ENCODE assay signal across 20 mouse cellular contexts in the genomic region with DNA sequence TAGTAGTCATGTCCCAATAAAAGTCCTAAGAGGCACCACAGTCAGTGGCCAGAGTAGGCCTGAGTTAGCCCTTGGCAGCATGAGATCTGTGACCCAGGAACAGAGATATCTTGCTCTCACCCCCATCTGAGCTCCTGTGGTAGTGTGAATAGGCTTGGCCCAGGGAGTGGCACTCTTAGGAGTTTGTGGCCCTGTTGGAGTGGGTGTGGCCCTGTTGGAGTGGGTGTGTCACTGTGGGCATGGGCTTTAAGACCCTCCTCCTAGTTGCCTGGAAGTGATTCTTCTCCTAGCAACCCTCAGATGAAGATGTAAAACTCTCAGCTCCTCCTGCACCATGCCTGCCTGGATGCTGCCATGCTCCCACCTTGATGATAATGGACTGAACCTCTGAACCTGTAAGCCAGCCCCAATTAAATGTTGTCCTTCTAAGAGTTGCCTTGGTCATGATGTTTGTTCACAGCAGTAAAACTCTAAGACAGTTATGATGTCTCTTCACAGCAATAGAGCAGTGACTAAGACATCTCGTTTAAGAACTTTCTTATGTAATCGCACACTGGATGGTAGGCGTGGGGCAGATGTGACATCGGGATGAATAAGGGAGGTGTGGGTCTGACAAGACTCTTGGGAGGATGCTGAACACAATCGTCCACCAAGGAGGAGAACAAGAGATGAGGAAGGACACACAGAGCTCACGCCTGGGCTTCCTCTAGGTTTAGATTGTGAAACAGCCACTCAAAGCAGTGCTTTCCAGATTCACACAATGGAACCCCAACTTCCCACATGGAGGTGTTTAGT. TPM values are rescaled to one million over a fixed set of nuclear protein-coding genes. Genes with fewer than 3 reads are reported as not detected.
DNase-seq lines count a peak whose midpoint lies in the region; ATAC-seq and TF ChIP-seq lines count a peak whose summit lies in the region.
"Had no signal": no experiment of that assay in that cellular context is flagged by ENCODE, and none has a peak within 500 bp of the region (broad histone marks: within the 10 kb centered on the region; RNA-seq: fewer than 3 reads in every experiment).

No protein-coding gene starts in this region.

- no peaks in the 10 kb centered on the region for H3K36me3 ChIP-seq in midbrain, embryonic 10.5 days
- H3K36me3 ChIP-seq in midbrain, embryonic 14.5 days (ENCODE audit: control insufficient read depth, insufficient read depth, low read length): no peaks in the 10 kb centered on the region
- H3K36me3 ChIP-seq in ES-Bruce4 (ENCODE audit: control insufficient read depth, insufficient read depth, low read length, poor library complexity, severe bottlenecking) (no peaks in the 10 kb centered on the region), ES-E14 (ENCODE audit: control insufficient read depth, insufficient read depth, low read length, poor library complexity, severe bottlenecking) (no peaks in the 10 kb centered on the region)
- H3K36me3 ChIP-seq in limb, embryonic 10.5 days: no peaks in the 10 kb centered on the region
- no peaks in the 10 kb centered on the region for H3K36me3 ChIP-seq in forebrain, embryonic 10.5 days (replicated peaks)
- H3K36me3 ChIP-seq: neural tube, embryonic 15.5 days had no signal

- TF ChIP-seq CTCF in ES-Bruce4 (IDR thresholded peaks at IDR 0.05; ENCODE audit: low read depth, low read length): no peak

- H3K4me2 ChIP-seq in midbrain, embryonic 14.5 days (ENCODE audit: low read length): no peak overlapping the region
- H3K4me2 ChIP-seq: forebrain, embryonic 13.5 days; liver, embryonic 11.5 days; neural tube, embryonic 15.5 days had no signal

- no peak overlapping the region for H3K9ac ChIP-seq in midbrain, embryonic 14.5 days (replicated peaks; ENCODE audit: low read length)
- H3K9ac ChIP-seq in ES-Bruce4 (ENCODE audit: low read depth, poor library complexity, severe bottlenecking) (no peak overlapping the region), ES-E14 (ENCODE audit: insufficient read depth, low read depth, low read length, poor library complexity, severe bottlenecking) (no peak overlapping the region)
- H3K9ac ChIP-seq: forebrain, embryonic 13.5 days; neural tube, embryonic 15.5 days had no signal

- peak overlapping the region; percentile 55; the same call in 1 of the 2 replicates for H3K27ac ChIP-seq in midbrain, embryonic 10.5 days (replicated peaks)
- H3K27ac ChIP-seq in midbrain, embryonic 14.5 days (replicated peaks; ENCODE audit: low read depth, low read length): no peak overlapping the region
- peak overlapping the region; percentile 83 for H3K27ac ChIP-seq in ES-Bruce4 (ENCODE audit: insufficient read depth, low read length)
- peak overlapping the region; percentile 40; the same call in 1 of the 2 replicates for H3K27ac ChIP-seq in ES-E14 (ENCODE audit: insufficient read depth, low read depth, low read length, poor library complexity, severe bottlenecking)
- peak overlapping the region; percentile 64; the same call in 1 of the 2 replicates for H3K27ac ChIP-seq in limb, embryonic 10.5 days
- H3K27ac ChIP-seq in forebrain, embryonic 10.5 days: no peak overlapping the region
- H3K27ac ChIP-seq: forebrain, embryonic 13.5 days had no signal

- in situ Hi-C loops in ES-E14 (cut with MboI; ENCODE audit: low sequenced_read_pairs in 2 of 2, unreplicated experiment in 2 of 2): no loop called here

- no peaks in the 10 kb centered on the region for H3K9me3 ChIP-seq in midbrain, embryonic 10.5 days (replicated peaks)
- no peaks in the 10 kb centered on the region for H3K9me3 ChIP-seq in midbrain, embryonic 14.5 days (ENCODE audit: control insufficient read depth, low read length)
- no peaks in the 10 kb centered on the region for H3K9me3 ChIP-seq in ES-Bruce4 (replicated peaks; ENCODE audit: control insufficient read depth, insufficient read depth, low read length, poor library complexity, severe bottlenecking)
- no peaks in the 10 kb centered on the region for H3K9me3 ChIP-seq in ES-E14 (ENCODE audit: control insufficient read depth, insufficient read depth, low read depth, low read length)
- H3K9me3 ChIP-seq in limb, embryonic 10.5 days (replicated peaks): no peaks in the 10 kb centered on the region
- H3K9me3 ChIP-seq in forebrain, embryonic 10.5 days: no peaks in the 10 kb centered on the region
- H3K9me3 ChIP-seq: forebrain, embryonic 13.5 days; neural tube, embryonic 15.5 days had no signal

- no peak overlapping the region for H3K4me3 ChIP-seq in midbrain, embryonic 10.5 days
- H3K4me3 ChIP-seq in midbrain, embryonic 14.5 days (replicated peaks; ENCODE audit: low read depth, low read length): no peak overlapping the region
- H3K4me3 ChIP-seq in ES-Bruce4 (ENCODE audit: low read depth, low read length): peak overlapping the region; percentile 34; the same call in 1 of the 2 replicates
- H3K4me3 ChIP-seq in ES-E14 (ENCODE audit: insufficient read depth in 1 of 2, low read depth in 1 of 2, low read length in 2 of 2, poor library complexity in 1 of 2, severe bottlenecking in 1 of 2): no peak overlapping the region
- no peak overlapping the region for H3K4me3 ChIP-seq in limb, embryonic 10.5 days
- H3K4me3 ChIP-seq in forebrain, embryonic 10.5 days: no peak overlapping the region
- H3K4me3 ChIP-seq: forebrain, embryonic 13.5 days; neural tube, embryonic 15.5 days had no signal

- 88% methylated on average over 6 of the region's 6 CpGs for WGBS in midbrain, embryonic 10.5 days
- 92% methylated on average over 6 of the region's 6 CpGs for WGBS in midbrain, embryonic 14.5 days
- 84% methylated on average over 6 of the region's 6 CpGs for WGBS in limb, embryonic 10.5 days
- 86% methylated on average over 6 of the region's 6 CpGs for WGBS in forebrain, embryonic 10.5 days

- no peak for TF ChIP-seq POLR2A in ES-Bruce4 (IDR thresholded peaks at IDR 0.05; ENCODE audit: insufficient read depth, low read length)

- DNase-seq in midbrain, embryonic 10.5 days (ENCODE audit: low spot score): no peak
- DNase-seq in midbrain, embryonic 14.5 days: no peak
- no peak for DNase-seq in ES-E14 (ENCODE audit: low read depth, low spot score)
- DNase-seq in limb, embryonic 10.5 days (ENCODE audit: low spot score): no peak
- no peak for DNase-seq in forebrain, embryonic 10.5 days (ENCODE audit: extremely low spot score, low spot score)
- DNase-seq in adrenal gland, adult (ENCODE audit: inconsistent age in 2 of 2, low spot score in 1 of 2): no peak
- DNase-seq: adrenal gland, adult 2 months; cerebellum, adult 9-10 months; heart, adult 18-20 months; heart, postnatal 36 days; kidney, postnatal 36 days; lung, adult 18-20 months; thymus, postnatal 4 days had no signal

- no peaks in the 10 kb centered on the region for H3K27me3 ChIP-seq in midbrain, embryonic 10.5 days (ENCODE audit: low read depth, poor library complexity, severe bottlenecking)
- no peaks in the 10 kb centered on the region for H3K27me3 ChIP-seq in midbrain, embryonic 14.5 days (ENCODE audit: control insufficient read depth, insufficient read depth, low read length)
- no peaks in the 10 kb centered on the region for H3K27me3 ChIP-seq in ES-Bruce4 (ENCODE audit: control insufficient read depth, insufficient read depth, low read length, poor library complexity, severe bottlenecking)
- H3K27me3 ChIP-seq in limb, embryonic 10.5 days (ENCODE audit: low read depth, poor library complexity, severe bottlenecking): no peaks in the 10 kb centered on the region; the same call in 1 of the 2 replicates
- H3K27me3 ChIP-seq in forebrain, embryonic 10.5 days (ENCODE audit: poor library complexity, severe bottlenecking): no peaks in the 10 kb centered on the region
- H3K27me3 ChIP-seq: forebrain, embryonic 13.5 days; neural tube, embryonic 15.5 days had no signal

- TF ChIP-seq EP300 in ES-Bruce4 (IDR thresholded peaks at IDR 0.05; ENCODE audit: insufficient read depth, low read depth, low read length): no peak

- no peak for ATAC-seq in midbrain, embryonic 14.5 days (ENCODE audit: low FRiP score, low TSS enrichment)
- ATAC-seq: forebrain, embryonic 13.5 days; hindbrain, embryonic 16.5 days; intestine, embryonic 16.5 days had no signal

- peaks cover 46% of the 10 kb centered on the region for H3K4me1 ChIP-seq in midbrain, embryonic 10.5 days
- H3K4me1 ChIP-seq in midbrain, embryonic 14.5 days (ENCODE audit: control insufficient read depth, insufficient read depth, low read length): peaks cover 23% of the 10 kb centered on the region
- H3K4me1 ChIP-seq in ES-Bruce4 (ENCODE audit: control insufficient read depth, insufficient read depth, low read length): peaks cover 16% of the 10 kb centered on the region
- peaks cover 9 to 44% of the 10 kb centered on the region in 2 experiments; a peak in 3 of 4 replicates for H3K4me1 ChIP-seq in ES-E14 (ENCODE audit: control insufficient read depth in 2 of 2, insufficient read depth in 2 of 2, low read length in 2 of 2, poor library complexity in 1 of 2)
- peaks cover 76% of the 10 kb centered on the region for H3K4me1 ChIP-seq in limb, embryonic 10.5 days
- peaks cover 43% of the 10 kb centered on the region for H3K4me1 ChIP-seq in forebrain, embryonic 10.5 days

TF ChIP-seq in ES-E14, 5 proteins besides CTCF, POLR2A, EP300 and RAD21:
- TF ChIP-seq HCFC1 (IDR thresholded peaks at IDR 0.05; ENCODE audit: borderline replicate concordance, insufficient read depth, low read length) (no peak), CHD2 (IDR thresholded peaks at IDR 0.05; ENCODE audit: low read depth, low read length) (no peak), MAFK (IDR thresholded peaks at IDR 0.05; ENCODE audit: insufficient read depth, low read depth, low read length) (no peak), ZNF384 (IDR thresholded peaks at IDR 0.05; ENCODE audit: low read depth, low read length) (no peak), ZC3H11A (IDR thresholded peaks at IDR 0.05; ENCODE audit: borderline replicate concordance, low read depth, low read length) (no peak)

RNA-seq across cellular contexts. Expression of a gene that starts 56.1 kb away (rescaled TPM):
- 0.58 and 1.1 TPM in 2 replicates for polyA plus RNA-seq in midbrain, embryonic 10.5 days (2016; fragmentation: Nextera tagmentation; extraction: Ambion mirVana)
- 1.2 and 2.1 TPM in 2 replicates for polyA plus RNA-seq in midbrain, embryonic 14.5 days (2014; fragmentation: Nextera tagmentation; extraction: Ambion mirVana)
- 1.8 and 2.1 TPM in 2 replicates for polyA plus RNA-seq in ES-Bruce4 (2011; ENCODE audit: insufficient read depth, insufficient read length, low read depth, missing spikeins)
- 10.4 and 24.4 TPM in 2 replicates for total RNA-seq in ES-E14 (2012; rRNA removed)
- 2.3 and 3.4 TPM in 2 replicates for polyA plus RNA-seq in limb, embryonic 10.5 days (2016; fragmentation: Nextera tagmentation; extraction: Ambion mirVana)
- 0.32 and 0.98 TPM in 2 replicates for polyA plus RNA-seq in forebrain, embryonic 10.5 days (2016; fragmentation: Nextera tagmentation; extraction: Ambion mirVana)
- total RNA-seq: MEL had no signal

Comparison
In these comparisons a context has a peak if more than half of its experiments do, and no peak if none do; other contexts are left out.
1. H3K27ac ChIP-seq: peak in midbrain, embryonic 10.5 days (single experiment), ES-Bruce4 (single experiment), ES-E14 (single experiment) and limb, embryonic 10.5 days (single experiment); none in midbrain, embryonic 14.5 days (single experiment) and forebrain, embryonic 10.5 days (single experiment).